Mouse (Mus musculus): ENCODE results near the gene Sh3bgrl2. TPM values are rescaled to one million over a fixed set of nuclear protein-coding genes. Genes with fewer than 3 reads are reported as not detected.

Sh3bgrl2 gene
- polyA plus RNA-seq, 1 experiment from 2014 or later: 13.9 TPM

DNA sequence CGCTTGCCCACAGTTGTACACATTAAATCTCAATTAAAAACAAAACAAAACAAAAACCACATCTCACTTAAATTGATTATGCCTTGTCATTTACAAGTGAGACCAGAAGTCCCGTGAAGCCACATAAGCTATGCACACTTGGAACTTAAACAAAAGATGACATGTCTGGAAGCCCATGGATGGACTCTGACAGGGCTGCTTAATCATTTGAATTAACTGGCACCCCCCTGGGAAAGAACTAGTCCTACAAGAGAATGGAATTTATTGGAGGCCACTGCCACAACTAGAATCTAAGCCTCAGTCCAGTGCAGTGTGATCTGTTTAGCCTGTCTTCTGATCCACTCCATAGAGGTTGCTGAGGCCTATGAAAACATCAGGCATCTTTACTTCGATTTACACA, 23.2 kb downstream of the Sh3bgrl2 start:
- Histone ChIP-seq H3K27ac (replicated peaks in 1 of 2; ENCODE audit: control insufficient read depth in 1 of 2, insufficient read depth in 1 of 2, low read depth in 2 of 2, low read length in 2 of 2) (no peak overlapping the region), H3K4me3 (ENCODE audit: control insufficient read depth in 1 of 2, insufficient read depth in 1 of 2, low read depth in 1 of 2, low read length in 2 of 2) (no peak overlapping the region), H3K9me3 (ENCODE audit: control insufficient read depth, low read length) (no peaks in the 10 kb centered on the region), H3K36me3 (ENCODE audit: control insufficient read depth, insufficient read depth, low read length) (no peaks in the 10 kb centered on the region), H3K4me2 (ENCODE audit: low read length) (no peak overlapping the region), H3K27me3 (ENCODE audit: control insufficient read depth, insufficient read depth, low read length) (no peaks in the 10 kb centered on the region), H3K9ac (ENCODE audit: low read length) (no peak overlapping the region), H3K4me1 (ENCODE audit: control insufficient read depth in 2 of 2, insufficient read depth in 2 of 2, low read length in 2 of 2) (peaks cover 15% of the 10 kb centered on the region in 2 experiments)
- WGBS: 87% methylated on average over 3 of the region's 3 CpGs
- no peak for ATAC-seq (ENCODE audit: insufficient number of reproducible peaks, insufficient read depth, low FRiP score, low read depth)

DNA sequence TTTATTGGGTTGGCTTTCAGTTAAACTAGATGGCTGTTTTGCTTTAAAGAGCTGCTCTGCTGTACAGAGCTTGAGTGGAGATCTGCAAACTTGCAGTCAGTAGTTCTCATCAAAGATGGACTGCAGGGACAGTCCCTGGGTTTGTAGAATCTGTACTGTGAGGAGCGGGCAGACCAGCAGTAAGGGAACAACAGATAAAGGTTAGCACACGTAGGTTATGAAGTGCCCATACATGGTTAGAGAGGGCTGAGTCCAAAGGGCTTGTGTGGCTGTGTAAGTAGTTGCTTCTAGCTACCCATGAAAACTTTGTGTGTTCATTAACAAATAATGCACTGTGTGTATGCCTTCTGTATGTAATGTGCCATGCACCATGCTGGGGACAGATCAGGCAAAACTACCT, 24.2 kb downstream of the Sh3bgrl2 start:
- no peaks in the 10 kb centered on the region for H3K27me3 ChIP-seq (ENCODE audit: control insufficient read depth, insufficient read depth, low read length)
- H3K4me2 ChIP-seq (ENCODE audit: low read length): no peak overlapping the region
- no peak overlapping the region for H3K4me3 ChIP-seq (ENCODE audit: control insufficient read depth in 1 of 2, insufficient read depth in 1 of 2, low read depth in 1 of 2, low read length in 2 of 2)
- no peak for ATAC-seq (ENCODE audit: insufficient number of reproducible peaks, insufficient read depth, low FRiP score, low read depth)
- H3K36me3 ChIP-seq (ENCODE audit: control insufficient read depth, insufficient read depth, low read length): 0 out of 2 replicates have a peak, but pooled peaks cover under 1% of the 10 kb centered on the region
- 66% methylated on average over 2 of the region's 2 CpGs for WGBS
- H3K27ac ChIP-seq (replicated peaks in 1 of 2; ENCODE audit: control insufficient read depth in 1 of 2, insufficient read depth in 1 of 2, low read depth in 2 of 2, low read length in 2 of 2): no peak overlapping the region
- no peaks in the 10 kb centered on the region for H3K9me3 ChIP-seq (ENCODE audit: control insufficient read depth, low read length)
- peaks cover 12 to 18% of the 10 kb centered on the region in 2 experiments for H3K4me1 ChIP-seq (ENCODE audit: control insufficient read depth in 2 of 2, insufficient read depth in 2 of 2, low read length in 2 of 2)
- no peak overlapping the region for H3K9ac ChIP-seq (ENCODE audit: low read length)

DNA sequence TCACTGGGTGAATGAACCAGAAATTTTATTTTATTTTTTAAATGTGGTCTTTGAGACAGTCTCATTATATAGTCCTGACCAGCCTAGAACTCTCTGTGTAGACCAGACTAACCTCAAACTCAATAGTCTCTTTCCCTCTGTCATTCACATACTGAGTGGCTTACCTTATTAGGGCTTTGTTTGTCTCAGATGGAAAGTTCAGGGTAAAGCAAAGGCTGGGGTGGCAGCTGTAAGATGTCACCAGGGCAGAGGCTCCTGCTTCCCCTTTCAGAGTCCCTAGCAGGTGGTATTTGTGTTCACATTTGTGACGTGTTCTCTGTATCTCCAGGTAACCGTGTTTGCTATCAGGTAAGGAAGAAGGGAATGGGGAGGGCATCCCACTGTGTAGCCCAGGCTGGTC, 24.7 kb downstream of the Sh3bgrl2 start:
- Histone ChIP-seq H3K27me3 (ENCODE audit: control insufficient read depth, insufficient read depth, low read length) (no peaks in the 10 kb centered on the region), H3K9ac (ENCODE audit: low read length) (no peak overlapping the region), H3K36me3 (ENCODE audit: control insufficient read depth, insufficient read depth, low read length) (peaks cover 5% of the 10 kb centered on the region; the same call in 1 of the 2 replicates), H3K27ac (replicated peaks in 1 of 2; ENCODE audit: control insufficient read depth in 1 of 2, insufficient read depth in 1 of 2, low read depth in 2 of 2, low read length in 2 of 2) (0 out of 4 replicates have a peak overlapping the region, but pooled peaks have one; percentile 19 to 22), H3K4me2 (ENCODE audit: low read length) (no peak overlapping the region), H3K4me3 (ENCODE audit: control insufficient read depth in 1 of 2, insufficient read depth in 1 of 2, low read depth in 1 of 2, low read length in 2 of 2) (no peak overlapping the region), H3K9me3 (ENCODE audit: control insufficient read depth, low read length) (no peaks in the 10 kb centered on the region), H3K4me1 (ENCODE audit: control insufficient read depth in 2 of 2, insufficient read depth in 2 of 2, low read length in 2 of 2) (peaks cover 12 to 18% of the 10 kb centered on the region in 2 experiments)
- no peak for ATAC-seq (ENCODE audit: insufficient number of reproducible peaks, insufficient read depth, low FRiP score, low read depth)
- whole genome bisulfite sequencing: 34% methylated on average over 2 of the region's 2 CpGs

DNA sequence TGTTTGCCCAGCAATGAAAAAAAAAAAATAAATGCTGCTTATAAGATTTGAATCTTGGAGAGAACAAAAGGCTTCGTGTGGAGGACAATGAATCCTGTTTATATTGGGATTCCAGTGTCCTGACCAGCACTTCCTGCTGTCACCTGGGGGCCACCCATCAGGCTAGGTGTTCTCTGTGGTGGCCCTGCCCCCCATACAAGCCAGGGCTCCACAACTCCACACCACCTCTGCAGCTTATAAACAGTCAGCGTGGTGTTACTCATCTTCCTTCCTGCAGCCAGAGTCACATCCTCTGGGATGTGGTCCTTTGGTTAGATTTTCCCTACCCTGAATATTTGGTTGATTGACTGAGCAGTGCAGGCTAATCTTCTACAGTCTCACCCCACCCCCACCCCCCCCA, 25.5 kb downstream of the Sh3bgrl2 start:
- Histone ChIP-seq H3K4me2 (ENCODE audit: low read length) (no peak overlapping the region), H3K4me1 (ENCODE audit: control insufficient read depth in 2 of 2, insufficient read depth in 2 of 2, low read length in 2 of 2) (peaks cover 12 to 18% of the 10 kb centered on the region in 2 experiments), H3K27ac (replicated peaks in 1 of 2; ENCODE audit: control insufficient read depth in 1 of 2, insufficient read depth in 1 of 2, low read depth in 2 of 2, low read length in 2 of 2) (no peak overlapping the region), H3K9me3 (ENCODE audit: control insufficient read depth, low read length) (no peaks in the 10 kb centered on the region), H3K27me3 (ENCODE audit: control insufficient read depth, insufficient read depth, low read length) (no peaks in the 10 kb centered on the region), H3K9ac (ENCODE audit: low read length) (no peak overlapping the region), H3K36me3 (ENCODE audit: control insufficient read depth, insufficient read depth, low read length) (peaks cover 12% of the 10 kb centered on the region; the same call in 1 of the 2 replicates), H3K4me3 (ENCODE audit: control insufficient read depth in 1 of 2, insufficient read depth in 1 of 2, low read depth in 1 of 2, low read length in 2 of 2) (no peak overlapping the region)
- WGBS: 55% methylated on average over 2 of the region's 2 CpGs
- ATAC-seq (ENCODE audit: insufficient number of reproducible peaks, insufficient read depth, low FRiP score, low read depth): no peak

DNA sequence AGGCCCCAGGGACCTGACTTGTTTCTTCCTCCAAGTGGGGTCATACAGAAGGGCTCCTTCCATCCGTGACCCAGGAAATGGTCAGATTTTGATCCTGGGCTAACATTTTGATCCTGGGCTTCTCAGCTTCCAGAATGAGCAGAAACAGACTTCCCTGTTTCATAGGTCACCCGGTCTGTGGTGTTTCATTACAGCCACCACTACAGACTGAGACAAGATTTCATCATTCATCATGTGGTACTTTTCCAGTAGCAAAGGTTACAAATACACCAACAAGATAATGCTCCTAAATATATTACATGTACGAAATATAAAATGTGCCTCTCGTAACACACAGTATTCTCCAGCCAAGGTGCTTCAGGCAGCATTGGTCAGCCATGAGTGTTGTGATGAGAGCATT, 27.3 kb downstream of the Sh3bgrl2 start:
- H3K4me3 ChIP-seq (ENCODE audit: control insufficient read depth in 1 of 2, insufficient read depth in 1 of 2, low read depth in 1 of 2, low read length in 2 of 2): no peak overlapping the region
- H3K4me2 ChIP-seq (ENCODE audit: low read length): no peak overlapping the region
- no peaks in the 10 kb centered on the region for H3K27me3 ChIP-seq (ENCODE audit: control insufficient read depth, insufficient read depth, low read length)
- H3K27ac ChIP-seq (replicated peaks in 1 of 2; ENCODE audit: control insufficient read depth in 1 of 2, insufficient read depth in 1 of 2, low read depth in 2 of 2, low read length in 2 of 2): no peak overlapping the region; a peak in 1 of 4 replicates
- ATAC-seq (ENCODE audit: insufficient number of reproducible peaks, insufficient read depth, low FRiP score, low read depth): no peak
- H3K4me1 ChIP-seq (ENCODE audit: control insufficient read depth in 2 of 2, insufficient read depth in 2 of 2, low read length in 2 of 2): peaks cover 7 to 18% of the 10 kb centered on the region in 2 experiments
- WGBS: 78% methylated on average over 4 of the region's 4 CpGs
- H3K9ac ChIP-seq (ENCODE audit: low read length): no peak overlapping the region
- peaks cover 22% of the 10 kb centered on the region for H3K36me3 ChIP-seq (ENCODE audit: control insufficient read depth, insufficient read depth, low read length)
- no peaks in the 10 kb centered on the region for H3K9me3 ChIP-seq (ENCODE audit: control insufficient read depth, low read length)

DNA sequence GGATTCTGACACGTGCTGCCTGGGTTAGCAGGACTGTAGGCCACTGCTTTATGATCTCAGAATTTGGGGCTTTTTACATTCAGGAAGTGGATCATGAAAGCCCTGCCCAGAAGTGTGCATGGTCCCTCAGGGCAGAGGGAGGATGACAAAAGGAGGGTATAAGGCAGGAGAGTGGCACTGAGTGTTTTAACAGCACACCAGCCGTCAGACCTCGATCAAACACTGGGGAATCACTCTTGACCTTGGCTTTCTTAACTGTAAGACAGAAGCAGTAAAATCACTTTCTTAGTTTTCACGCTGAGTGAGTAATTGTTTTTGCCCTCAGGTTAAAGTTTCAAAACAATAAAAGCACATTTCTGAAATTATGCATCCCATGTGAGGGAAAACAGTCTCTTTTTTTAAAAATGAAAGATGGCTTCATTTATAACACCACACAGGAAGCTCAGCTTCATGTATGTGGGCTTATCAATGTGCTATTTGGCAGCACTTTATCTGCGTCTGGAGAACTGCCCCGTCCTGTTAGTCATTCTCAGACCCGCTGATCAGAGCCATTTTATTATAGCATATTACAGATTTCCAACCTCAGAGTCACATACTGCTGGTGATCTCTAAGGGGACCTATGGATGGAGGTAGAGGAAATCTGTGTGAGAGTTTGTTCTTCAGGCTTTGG, 28.0 kb downstream of the Sh3bgrl2 start:
- Histone ChIP-seq H3K9me3 (ENCODE audit: control insufficient read depth, low read length) (no peaks in the 10 kb centered on the region), H3K4me3 (ENCODE audit: control insufficient read depth in 1 of 2, insufficient read depth in 1 of 2, low read depth in 1 of 2, low read length in 2 of 2) (no peak overlapping the region), H3K4me1 (ENCODE audit: control insufficient read depth in 2 of 2, insufficient read depth in 2 of 2, low read length in 2 of 2) (peaks cover 7 to 18% of the 10 kb centered on the region in 2 experiments), H3K27ac (replicated peaks in 1 of 2; ENCODE audit: control insufficient read depth in 1 of 2, insufficient read depth in 1 of 2, low read depth in 2 of 2, low read length in 2 of 2) (peak overlapping the region in 1 of 2 experiments; percentile 41; a peak in 1 of 4 replicates), H3K4me2 (ENCODE audit: low read length) (no peak overlapping the region), H3K9ac (ENCODE audit: low read length) (no peak overlapping the region), H3K27me3 (ENCODE audit: control insufficient read depth, insufficient read depth, low read length) (no peaks in the 10 kb centered on the region), H3K36me3 (ENCODE audit: control insufficient read depth, insufficient read depth, low read length) (peaks cover 27% of the 10 kb centered on the region)
- WGBS: 31% methylated on average over 7 of the region's 7 CpGs
- no peak for ATAC-seq (ENCODE audit: insufficient number of reproducible peaks, insufficient read depth, low FRiP score, low read depth)

DNA sequence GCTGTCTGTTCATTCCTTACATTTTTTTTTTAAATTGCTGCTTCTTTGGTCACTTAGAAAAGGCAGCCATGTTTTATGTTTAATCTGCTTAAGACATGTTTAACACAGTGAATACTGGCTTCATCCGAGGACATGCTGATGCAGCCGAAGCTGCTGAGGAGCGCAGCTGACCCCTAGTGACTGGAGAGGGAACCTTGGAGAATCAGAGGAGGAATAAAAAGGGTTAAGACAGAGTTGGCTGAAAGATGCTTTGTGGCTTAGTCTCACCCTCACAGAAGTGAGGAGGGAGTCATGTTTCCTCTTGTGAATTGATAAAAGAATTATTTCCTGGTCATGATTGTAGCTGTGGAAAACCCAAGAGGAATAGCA, 28.5 kb downstream of the Sh3bgrl2 start:
- Histone ChIP-seq H3K9me3 (ENCODE audit: control insufficient read depth, low read length) (no peaks in the 10 kb centered on the region), H3K36me3 (ENCODE audit: control insufficient read depth, insufficient read depth, low read length) (peaks cover 27% of the 10 kb centered on the region), H3K4me2 (ENCODE audit: low read length) (no peak overlapping the region), H3K27ac (replicated peaks in 1 of 2; ENCODE audit: control insufficient read depth in 1 of 2, insufficient read depth in 1 of 2, low read depth in 2 of 2, low read length in 2 of 2) (no peak overlapping the region), H3K9ac (ENCODE audit: low read length) (no peak overlapping the region), H3K4me3 (ENCODE audit: control insufficient read depth in 1 of 2, insufficient read depth in 1 of 2, low read depth in 1 of 2, low read length in 2 of 2) (no peak overlapping the region), H3K27me3 (ENCODE audit: control insufficient read depth, insufficient read depth, low read length) (no peaks in the 10 kb centered on the region), H3K4me1 (ENCODE audit: control insufficient read depth in 2 of 2, insufficient read depth in 2 of 2, low read length in 2 of 2) (peaks cover 7 to 18% of the 10 kb centered on the region in 2 experiments)
- no peak for ATAC-seq (ENCODE audit: insufficient number of reproducible peaks, insufficient read depth, low FRiP score, low read depth)
- WGBS: 28% methylated on average over 3 of the region's 3 CpGs

DNA sequence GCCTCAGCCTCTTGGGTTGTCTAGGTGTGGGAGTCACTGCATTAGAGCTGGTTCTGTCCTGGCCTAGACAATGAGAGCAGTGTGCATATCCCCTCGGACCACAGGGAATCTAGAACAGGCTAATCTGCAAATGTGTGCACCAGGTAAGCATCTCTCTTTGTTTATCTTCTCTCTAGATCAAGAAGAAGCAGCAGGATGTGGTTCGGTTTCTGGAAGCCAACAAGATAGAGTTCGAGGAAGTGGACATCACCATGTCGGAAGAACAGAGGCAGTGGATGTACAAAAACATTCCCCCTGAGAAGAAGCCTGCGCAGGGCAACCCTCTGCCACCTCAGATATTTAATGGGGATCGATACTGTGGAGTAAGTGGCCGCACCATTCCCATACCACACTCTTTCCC, 29.1 kb downstream of the Sh3bgrl2 start:
- WGBS: 76% methylated on average over 7 of the region's 7 CpGs
- Histone ChIP-seq H3K4me3 (ENCODE audit: control insufficient read depth in 1 of 2, insufficient read depth in 1 of 2, low read depth in 1 of 2, low read length in 2 of 2) (no peak overlapping the region), H3K27ac (replicated peaks in 1 of 2; ENCODE audit: control insufficient read depth in 1 of 2, insufficient read depth in 1 of 2, low read depth in 2 of 2, low read length in 2 of 2) (no peak overlapping the region), H3K36me3 (ENCODE audit: control insufficient read depth, insufficient read depth, low read length) (peaks cover 27% of the 10 kb centered on the region), H3K9ac (ENCODE audit: low read length) (no peak overlapping the region), H3K4me1 (ENCODE audit: control insufficient read depth in 2 of 2, insufficient read depth in 2 of 2, low read length in 2 of 2) (peaks cover 7 to 18% of the 10 kb centered on the region in 2 experiments), H3K4me2 (ENCODE audit: low read length) (no peak overlapping the region), H3K27me3 (ENCODE audit: control insufficient read depth, insufficient read depth, low read length) (no peaks in the 10 kb centered on the region), H3K9me3 (ENCODE audit: control insufficient read depth, low read length) (no peaks in the 10 kb centered on the region)
- no peak for ATAC-seq (ENCODE audit: insufficient number of reproducible peaks, insufficient read depth, low FRiP score, low read depth)
